Mouse (Mus musculus): ENCODE measurements around the gene Atp6v0a1. TPM values are rescaled to one million over a fixed set of nuclear protein-coding genes. Genes with fewer than 3 reads are reported as not detected.

Gene Atp6v0a1
- total RNA-seq, 1 experiment from 2014 or later = 42.7 TPM

DNA sequence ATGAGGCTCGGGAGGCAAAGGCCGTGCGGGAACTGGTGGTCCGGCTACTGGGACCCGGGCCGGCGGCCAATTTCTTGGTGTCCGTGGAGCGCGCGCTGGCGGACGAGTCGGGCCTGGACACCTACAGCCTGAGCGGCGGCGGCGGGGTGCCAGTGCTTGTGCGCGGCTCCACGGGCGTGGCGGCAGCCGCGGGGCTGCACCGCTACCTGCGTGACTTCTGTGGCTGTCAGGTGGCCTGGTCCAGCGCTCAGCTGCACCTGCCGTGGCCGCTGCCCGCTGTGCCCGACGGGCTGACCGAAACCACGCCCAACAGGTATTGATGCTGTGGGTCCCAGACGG, 60.9 kb downstream of the Atp6v0a1 start:
- ATAC-seq (replicated peaks; ENCODE audit: insufficient number of reproducible peaks, low FRiP score, low TSS enrichment, poor library complexity, severe bottlenecking) = no peak

DNA sequence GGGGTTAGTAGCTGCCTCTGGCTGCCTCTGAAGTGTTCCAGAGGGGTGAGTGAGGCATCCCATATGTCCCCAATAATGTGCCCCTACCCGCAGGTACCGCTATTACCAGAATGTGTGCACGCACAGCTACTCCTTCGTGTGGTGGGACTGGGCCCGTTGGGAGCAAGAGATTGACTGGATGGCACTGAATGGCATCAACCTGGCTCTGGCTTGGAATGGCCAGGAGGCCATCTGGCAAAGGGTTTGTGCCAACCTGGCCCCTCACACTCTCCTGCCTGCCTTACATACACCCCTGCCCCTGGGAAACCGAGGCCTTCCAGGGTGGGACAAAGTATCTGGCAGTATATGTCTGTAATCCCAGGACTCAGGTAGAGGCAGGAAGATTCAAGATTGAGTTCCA, 61.7 kb downstream of the Atp6v0a1 start:
- ATAC-seq (replicated peaks; ENCODE audit: insufficient number of reproducible peaks, low FRiP score, low TSS enrichment, poor library complexity, severe bottlenecking) = no peak

DNA sequence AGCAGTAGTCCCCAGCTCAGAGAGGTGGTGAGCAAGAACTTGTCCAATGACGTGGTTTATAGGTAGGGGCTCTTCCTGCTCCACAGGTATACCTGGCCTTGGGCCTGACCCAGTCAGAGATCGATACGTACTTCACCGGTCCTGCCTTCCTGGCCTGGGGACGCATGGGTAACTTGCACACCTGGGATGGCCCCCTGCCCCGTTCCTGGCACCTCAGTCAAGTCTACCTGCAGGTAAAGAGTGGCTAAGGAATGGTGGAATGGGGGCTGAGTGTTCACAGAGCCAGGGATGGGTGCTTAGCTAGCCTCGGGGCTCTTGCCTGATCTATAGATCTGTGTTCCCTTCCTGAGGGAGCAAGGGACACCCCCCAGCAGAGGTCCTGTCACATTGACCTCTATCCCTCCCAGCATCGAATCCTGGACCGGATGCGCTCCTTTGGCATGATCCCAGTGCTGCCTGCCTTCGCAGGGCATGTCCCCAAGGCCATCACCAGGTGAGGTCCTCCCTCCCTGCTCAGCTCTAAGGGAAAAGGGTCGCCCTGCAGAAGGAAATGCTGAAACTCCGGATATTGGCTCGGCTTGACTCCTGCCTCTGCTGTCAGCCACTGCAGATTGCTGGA, 62.7 kb downstream of the Atp6v0a1 start:
- no peak for ATAC-seq (replicated peaks; ENCODE audit: insufficient number of reproducible peaks, low FRiP score, low TSS enrichment, poor library complexity, severe bottlenecking)

DNA sequence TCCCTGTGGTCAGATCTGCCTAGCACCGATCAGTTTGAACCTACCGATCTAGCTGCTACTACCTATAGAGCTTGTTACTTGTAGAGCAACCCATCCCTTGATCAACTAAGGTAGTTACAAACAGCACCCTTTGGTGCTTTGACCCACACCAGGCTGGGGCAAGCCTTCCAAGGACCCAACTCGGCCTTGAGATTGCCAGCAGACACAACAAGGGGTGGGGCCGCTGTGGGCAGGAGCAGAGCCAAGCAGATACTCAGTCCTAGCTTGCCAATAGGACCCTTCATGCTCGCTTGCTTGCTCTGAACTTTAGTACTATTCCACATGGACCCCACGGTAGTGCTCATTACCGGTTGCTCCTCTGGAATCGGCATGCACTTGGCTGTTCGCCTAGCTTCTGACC, 68.9 kb downstream of the Atp6v0a1 start, which contains the start of gene Hsd17b1:
Gene Hsd17b1, plus strand, starts transcription at position 291 of the 400 bp plus-strand sequence.
- ATAC-seq (replicated peaks; ENCODE audit: insufficient number of reproducible peaks, low FRiP score, low TSS enrichment, poor library complexity, severe bottlenecking) = no peak

DNA sequence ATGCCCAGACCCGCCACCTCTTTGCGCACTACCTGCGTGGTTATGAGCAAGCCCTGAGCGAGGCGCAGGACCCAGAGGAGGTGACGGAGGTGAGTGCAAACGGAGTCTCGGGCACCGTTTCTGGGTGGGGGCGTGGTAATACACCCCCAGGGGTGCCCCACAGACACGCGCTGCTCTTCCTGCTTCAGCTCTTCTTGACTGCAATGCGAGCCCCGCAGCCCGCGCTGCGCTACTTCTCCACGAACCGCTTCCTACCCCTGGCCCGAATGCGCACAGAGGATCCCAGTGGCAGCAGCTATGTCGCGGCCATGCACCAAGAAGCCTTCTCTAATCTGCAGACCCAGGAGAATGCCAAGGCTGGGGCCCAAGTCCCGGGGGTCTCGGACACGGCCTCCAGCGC, 70.5 kb downstream of the Atp6v0a1 start:
- no peak for ATAC-seq (replicated peaks; ENCODE audit: insufficient number of reproducible peaks, low FRiP score, low TSS enrichment, poor library complexity, severe bottlenecking)

DNA sequence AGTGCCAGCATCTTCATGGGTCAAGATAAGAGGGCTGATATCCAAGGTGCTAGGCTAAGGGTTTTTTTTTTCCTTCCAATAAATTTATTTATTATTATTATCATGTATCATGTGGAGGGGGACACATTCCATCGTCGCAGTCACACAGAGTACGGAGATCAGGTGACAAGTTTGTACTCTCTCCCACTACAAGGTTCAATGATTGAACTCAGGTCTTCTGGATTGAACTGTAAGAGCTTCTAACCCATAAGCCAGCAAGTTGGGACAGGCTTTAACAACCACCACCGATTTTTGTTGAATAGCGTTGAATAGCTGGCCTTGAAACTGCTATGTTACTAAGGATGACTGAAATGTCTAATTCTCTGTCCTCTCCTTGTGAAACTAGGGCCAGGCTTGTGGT, 71.2 kb downstream of the Atp6v0a1 start:
- no peak for ATAC-seq (replicated peaks; ENCODE audit: insufficient number of reproducible peaks, low FRiP score, low TSS enrichment, poor library complexity, severe bottlenecking)

DNA sequence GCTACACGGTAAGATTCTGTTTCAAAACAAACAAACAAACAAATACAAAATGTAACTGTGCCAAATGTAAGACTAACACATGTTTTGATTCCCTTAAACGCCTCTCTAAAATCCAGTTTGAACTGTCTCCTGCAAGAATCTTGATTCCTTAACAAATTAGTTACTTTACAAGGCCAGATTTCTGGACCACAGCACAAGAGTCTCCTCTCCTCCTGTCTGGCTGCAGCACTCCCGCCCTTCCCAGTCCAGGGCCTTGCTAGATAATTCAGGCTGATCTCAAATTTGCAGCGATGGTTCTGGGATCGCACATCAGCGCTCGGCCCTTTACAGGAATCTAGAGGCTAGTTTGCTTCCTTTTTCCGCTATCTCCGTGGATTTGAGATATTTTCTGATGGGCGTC, 72.4 kb downstream of the Atp6v0a1 start:
- ATAC-seq (replicated peaks; ENCODE audit: insufficient number of reproducible peaks, low FRiP score, low TSS enrichment, poor library complexity, severe bottlenecking) = no peak

DNA sequence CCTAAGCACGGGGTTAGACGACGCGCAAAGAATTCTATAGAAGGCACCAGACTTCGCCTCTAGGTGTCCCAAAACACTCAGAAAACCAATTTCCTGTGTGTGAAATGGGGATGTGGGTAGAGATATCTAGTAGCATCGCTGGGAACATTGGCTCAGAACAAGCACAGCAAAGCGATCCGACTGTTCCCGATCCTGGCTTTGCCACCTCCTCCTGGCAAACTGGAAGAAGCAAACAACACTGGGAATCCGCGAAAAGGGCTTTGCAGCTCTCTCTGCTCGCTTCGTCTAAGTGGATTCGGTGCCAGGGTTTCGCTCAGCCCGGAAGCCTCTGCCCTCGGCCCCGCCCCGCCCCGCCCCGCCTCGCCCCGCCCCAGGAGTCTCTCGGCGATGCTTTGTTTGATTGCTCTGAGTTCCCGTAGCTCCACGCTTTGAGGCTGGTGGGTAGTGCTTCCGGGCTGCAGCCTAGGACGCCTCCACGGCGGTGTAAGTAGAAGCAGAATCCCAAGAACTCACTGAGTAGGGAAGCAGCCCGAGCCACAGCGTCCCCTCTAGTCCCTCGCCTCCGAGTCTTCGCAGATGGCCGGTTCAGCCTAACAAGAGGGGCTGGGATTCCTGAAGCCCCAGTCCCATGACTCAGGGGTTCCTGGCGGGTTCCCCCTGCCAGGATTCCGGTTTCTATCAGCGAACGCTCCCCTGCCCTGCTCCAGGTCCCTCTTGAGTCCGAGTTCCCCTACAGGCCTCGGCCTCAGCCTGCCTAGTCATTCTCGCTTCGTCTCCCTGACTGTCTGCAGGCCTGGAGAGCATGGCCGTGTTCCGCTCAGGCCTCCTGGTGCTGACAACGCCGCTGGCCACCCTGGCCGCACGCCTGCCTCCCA, 73.2 kb downstream of the Atp6v0a1 start, which contains the start of gene Coasy:
Gene Coasy, plus strand, starts transcription at position 358 of the 875 bp plus-strand sequence.
- peak; percentile 66 for ATAC-seq (replicated peaks; ENCODE audit: insufficient number of reproducible peaks, low FRiP score, low TSS enrichment, poor library complexity, severe bottlenecking)

DNA sequence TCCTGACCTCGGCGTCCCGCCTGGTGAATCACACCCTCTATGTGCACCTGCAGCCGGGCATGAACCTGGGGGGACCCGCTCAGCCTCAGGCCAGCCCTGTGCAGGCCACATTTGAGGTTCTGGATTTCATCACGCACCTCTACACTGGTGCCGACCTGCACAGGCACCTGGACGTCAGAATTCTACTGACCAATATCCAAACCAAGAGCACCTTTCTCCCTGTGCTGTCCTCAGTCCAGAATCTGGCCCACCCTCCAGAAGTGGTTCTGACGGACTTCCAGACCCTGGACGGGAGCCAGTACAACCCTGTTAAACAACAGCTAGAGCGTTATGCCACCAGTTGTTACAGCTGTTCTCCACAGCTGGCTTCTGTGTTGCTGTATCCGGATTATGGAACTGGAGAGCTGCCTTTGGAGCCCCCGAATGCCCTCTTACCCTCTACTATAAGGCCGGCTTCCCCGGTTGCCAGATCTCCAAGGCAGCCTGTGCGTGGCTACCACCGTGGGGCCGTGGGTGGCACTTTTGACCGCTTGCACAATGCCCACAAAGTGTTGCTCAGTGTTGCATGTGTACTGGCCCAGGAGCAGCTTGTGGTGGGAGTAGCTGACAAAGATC, 73.9 kb downstream of the Atp6v0a1 start:
- ATAC-seq (replicated peaks; ENCODE audit: insufficient number of reproducible peaks, low FRiP score, low TSS enrichment, poor library complexity, severe bottlenecking) = no peak

DNA sequence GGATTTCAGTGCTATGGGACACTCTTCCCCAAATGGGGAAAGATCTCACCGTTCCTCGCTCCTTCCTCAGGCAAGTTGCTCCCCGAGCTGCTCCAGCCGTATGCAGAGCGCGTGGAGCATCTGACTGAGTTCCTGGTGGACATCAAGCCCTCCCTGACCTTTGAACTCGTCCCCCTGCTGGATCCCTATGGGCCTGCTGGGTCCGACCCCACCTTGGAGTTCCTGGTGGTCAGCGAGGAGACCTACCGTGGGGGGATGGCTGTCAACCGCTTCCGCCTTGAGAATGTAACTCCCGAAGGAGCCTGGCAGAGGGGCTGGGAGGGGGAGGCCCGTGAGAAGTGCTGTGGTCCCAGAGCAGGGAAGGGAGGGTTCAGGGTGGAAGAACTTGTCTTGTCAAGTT, 75.0 kb downstream of the Atp6v0a1 start:
- ATAC-seq (replicated peaks; ENCODE audit: insufficient number of reproducible peaks, low FRiP score, low TSS enrichment, poor library complexity, severe bottlenecking) = no peak

DNA sequence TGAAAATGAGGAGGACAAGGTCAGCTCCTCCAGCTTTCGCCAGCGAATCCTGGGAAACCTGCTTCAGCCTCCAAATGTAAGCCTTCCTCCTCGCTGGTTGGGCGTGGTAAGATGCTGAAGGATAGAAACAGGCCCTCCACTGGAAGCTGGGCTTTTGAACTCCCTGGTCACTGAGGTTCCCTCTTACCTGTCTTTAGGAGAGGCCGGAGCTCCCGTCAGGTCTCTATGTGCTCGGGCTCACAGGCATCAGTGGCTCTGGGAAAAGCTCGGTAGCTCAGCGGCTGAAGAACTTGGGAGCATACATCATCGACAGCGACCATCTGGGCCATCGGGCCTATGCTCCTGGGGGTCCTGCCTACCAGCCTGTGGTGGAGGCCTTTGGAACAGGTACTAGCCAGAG, 75.6 kb downstream of the Atp6v0a1 start:
- no peak for ATAC-seq (replicated peaks; ENCODE audit: insufficient number of reproducible peaks, low FRiP score, low TSS enrichment, poor library complexity, severe bottlenecking)

DNA sequence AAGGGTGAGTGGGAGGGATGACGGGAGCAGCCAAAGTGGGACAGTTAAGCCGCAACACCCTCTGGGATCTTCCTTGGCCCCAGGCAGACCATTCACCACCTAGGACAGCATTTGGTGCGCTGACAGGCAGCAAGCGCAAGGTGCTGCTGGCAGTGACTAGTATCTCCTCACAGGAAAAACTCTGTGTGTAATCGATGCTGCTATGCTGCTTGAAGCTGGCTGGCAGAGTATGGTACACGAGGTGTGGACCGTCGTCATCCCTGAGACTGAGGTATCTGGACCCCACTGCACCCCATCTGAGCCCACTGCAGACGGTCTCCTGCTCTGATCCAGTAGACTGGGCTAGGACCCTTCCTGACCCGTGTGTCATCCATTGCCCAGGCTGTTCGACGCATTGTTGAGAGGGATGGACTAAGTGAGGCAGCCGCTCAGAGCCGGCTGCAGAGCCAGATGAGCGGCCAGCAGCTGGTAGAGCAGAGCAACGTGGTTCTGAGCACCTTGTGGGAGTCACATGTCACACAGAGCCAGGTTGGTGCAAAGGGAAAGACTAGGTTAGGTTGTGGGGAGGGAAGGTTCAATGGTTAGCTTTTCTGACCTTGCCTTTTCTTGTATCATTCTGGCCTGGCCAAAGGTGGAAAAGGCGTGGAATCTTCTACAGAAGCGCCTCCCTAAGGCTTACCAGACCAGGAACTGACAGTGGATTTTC, 76.5 kb downstream of the Atp6v0a1 start:
- no peak for ATAC-seq (replicated peaks; ENCODE audit: insufficient number of reproducible peaks, low FRiP score, low TSS enrichment, poor library complexity, severe bottlenecking)

DNA sequence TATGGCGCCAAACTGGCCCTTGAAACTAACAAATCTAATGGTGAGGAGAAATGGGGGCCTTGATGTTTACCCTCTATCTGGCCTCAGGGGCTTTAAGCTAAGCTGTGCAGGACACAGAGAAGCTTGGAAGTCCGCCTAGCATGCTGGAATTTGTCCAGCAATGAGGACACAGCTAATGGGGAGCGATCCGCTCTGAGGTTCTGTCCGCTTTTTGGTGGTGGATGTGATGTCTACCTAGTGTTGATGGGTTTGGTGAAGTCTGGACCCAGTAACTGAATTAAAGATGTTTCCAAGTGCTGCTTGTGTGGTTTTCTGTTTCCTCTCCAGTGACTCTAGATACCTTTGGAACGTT, 77.0 kb downstream of the Atp6v0a1 start:
- no peak for ATAC-seq (replicated peaks; ENCODE audit: insufficient number of reproducible peaks, low FRiP score, low TSS enrichment, poor library complexity, severe bottlenecking)

DNA sequence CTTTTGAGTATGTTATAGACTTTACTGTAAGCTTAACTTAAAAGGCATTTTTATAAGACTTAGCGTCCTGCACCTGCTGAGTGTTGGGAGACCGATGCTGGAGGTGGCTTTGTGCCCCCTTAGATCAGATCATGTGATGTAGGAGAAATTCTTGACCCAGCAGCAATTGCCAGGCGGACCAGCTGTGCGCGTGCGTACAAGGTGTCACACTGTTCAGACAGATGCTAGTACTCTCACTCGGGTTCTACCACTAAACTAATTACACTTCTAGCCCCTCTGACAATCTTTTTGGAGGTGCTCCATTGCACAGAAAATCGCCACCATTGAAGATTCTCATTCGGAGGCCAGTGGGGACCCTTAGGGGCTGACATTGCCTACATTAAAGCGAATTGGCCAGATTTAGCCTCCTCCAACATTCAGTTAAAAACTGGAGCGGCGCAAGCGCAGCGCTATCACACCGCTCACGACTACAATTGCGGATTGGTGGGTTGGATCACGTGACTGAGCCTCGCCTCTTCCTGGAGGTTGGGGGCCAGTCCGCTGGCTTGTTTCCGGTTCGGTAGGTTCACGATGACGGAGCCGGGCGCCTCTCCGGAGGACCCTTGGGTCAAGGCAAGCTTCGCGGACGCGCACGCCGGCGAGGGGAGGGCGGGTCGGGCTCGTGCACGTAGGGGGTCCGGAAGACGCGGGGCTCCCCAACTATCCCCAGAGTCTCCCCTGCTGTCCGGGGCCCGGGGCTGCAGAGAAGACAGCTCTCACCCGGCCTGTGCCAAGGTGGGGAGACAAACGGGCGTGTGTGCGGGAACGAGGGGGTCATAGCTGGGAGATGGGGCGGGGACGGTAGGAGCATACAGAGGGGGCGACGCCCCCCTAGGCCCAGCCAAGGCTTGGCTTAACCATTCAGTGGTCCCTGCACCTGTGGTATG, 77.8 kb downstream of the Atp6v0a1 start, which contains the start of gene Mlx:
Gene Mlx, plus strand, starts transcription at position 522 of the 926 bp plus-strand sequence.
- peak; percentile 77 for ATAC-seq (replicated peaks; ENCODE audit: insufficient number of reproducible peaks, low FRiP score, low TSS enrichment, poor library complexity, severe bottlenecking)

DNA sequence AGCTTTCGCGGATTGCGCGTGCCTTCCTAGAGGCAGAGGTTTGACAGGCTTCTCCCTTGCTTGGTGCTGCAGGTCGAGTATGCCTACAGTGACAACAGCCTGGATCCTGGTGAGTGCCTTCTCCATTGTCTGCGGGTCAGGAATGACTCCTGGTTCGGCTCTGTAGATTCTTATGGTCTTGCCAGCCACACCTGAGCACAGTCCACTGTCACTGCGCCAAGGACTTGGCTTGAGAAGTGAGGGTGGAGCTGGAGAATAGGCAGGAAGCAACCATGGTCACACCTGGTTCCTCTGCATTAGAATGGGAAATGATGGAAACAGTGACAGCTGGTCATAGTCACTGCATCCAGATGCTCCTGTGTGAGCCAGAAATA, 78.4 kb downstream of the Atp6v0a1 start:
- ATAC-seq (replicated peaks; ENCODE audit: insufficient number of reproducible peaks, low FRiP score, low TSS enrichment, poor library complexity, severe bottlenecking) = no peak

DNA sequence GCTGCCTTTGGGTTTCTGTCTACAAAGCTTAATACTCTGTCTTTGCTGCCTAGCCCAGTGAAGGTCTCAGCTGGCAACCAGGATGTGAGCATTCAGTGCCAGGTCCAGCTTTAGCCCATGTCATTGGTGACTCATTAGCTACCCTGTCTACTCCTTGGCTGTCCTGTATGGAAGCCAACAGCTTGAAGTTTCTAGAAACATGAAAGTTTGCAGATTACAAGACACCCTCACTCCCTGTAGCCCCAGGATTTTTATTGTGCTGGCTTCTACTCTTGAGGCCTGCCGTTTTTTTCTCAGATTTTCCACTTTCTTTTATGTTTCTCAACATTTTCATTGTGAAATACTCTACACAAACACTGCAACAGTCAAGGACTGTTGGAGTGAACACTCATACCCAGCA, 80.7 kb downstream of the Atp6v0a1 start:
- no peak for ATAC-seq (replicated peaks; ENCODE audit: insufficient number of reproducible peaks, low FRiP score, low TSS enrichment, poor library complexity, severe bottlenecking)

DNA sequence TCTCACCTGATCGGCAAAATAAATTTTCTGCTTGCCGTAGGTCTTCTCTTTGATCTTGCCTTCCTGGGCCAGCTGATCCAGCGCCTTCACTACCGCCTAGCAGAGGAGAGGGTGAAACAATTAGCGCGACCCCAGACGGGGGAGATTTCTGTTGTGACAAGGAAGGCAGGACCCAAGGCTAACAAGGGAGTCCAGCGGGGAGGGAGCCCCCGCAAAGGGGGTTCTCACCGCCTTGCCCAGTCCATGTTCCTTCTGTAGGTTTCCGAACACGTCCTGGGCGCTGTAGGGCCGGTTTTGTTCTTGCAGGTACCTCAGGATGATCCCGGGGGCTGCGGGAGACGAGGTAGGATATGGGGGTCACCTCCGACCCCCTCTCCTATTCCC, 85.7 kb downstream of the Atp6v0a1 start:
- no peak for ATAC-seq (replicated peaks; ENCODE audit: insufficient number of reproducible peaks, low FRiP score, low TSS enrichment, poor library complexity, severe bottlenecking)

DNA sequence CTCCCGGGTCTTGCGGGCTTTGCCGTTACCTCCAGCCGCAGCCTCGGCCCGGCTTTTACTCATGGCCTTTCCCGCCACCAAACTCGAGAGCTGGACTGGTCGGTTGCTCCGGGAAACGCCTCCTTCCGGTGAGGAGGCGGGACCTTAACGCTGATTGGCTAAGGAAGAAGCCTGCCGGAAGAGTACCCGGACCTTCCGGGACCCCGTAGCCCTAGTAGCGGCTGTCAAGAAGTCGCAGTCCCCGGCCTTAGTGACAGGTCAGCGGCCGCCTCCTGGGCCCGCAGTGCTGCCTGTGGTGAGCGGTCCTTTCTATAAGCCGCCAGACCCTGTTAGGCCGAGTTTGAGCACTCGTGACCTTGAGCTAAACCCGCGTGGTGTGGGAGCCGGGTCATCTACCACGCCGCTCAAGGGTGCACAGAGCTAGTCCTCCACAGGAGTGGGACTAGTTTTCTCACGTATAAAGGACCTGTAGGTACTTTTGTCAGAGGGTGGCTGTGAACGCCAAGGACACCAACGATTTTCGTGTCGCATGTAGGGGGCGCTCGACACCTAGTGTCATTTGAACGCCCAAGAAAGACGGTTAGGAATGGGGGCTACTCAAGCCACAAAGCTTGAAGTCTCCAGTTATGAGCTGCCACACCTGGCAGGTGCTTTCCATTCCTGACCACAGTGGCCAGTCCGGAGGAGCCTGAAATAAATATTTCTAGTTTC, 86.2 kb downstream of the Atp6v0a1 start, which contains the start of gene Psmc3ip:
Gene Psmc3ip, minus strand, starts transcription at position 123 of the 711 bp plus-strand sequence.
- peak; percentile 97 for ATAC-seq (replicated peaks; ENCODE audit: insufficient number of reproducible peaks, low FRiP score, low TSS enrichment, poor library complexity, severe bottlenecking)

All from monocyte, adult 5-6 weeks (primary cell).